Mouse (Mus musculus) lung, embryonic 14.5 days (tissue): ENCODE data around the gene Ikzf2. TPM values are rescaled to one million over a fixed set of nuclear protein-coding genes. Genes with fewer than 3 reads are reported as not detected.

Experiments
- ATAC-seq: fragments of 200-750 bp; cut with Nextera tagmentation; 2 replicates; pipeline ENCODE4 v1.8.0; 2017; ENCODE audit warnings: mild to moderate bottlenecking, moderate TSS enrichment, moderate library complexity; ENCODE audit not compliant: insufficient read depth
- DNase-seq: peaks from one replicate; pipeline ENCODE4 v3.0.0-alpha.2; 2015
- H3K27ac ChIP-seq: fragments of 300-500 bp; sonication (generic); 2 replicates; pipeline ENCODE4 v1.5.1; 2014; ENCODE audit warnings: low read depth, mild to moderate bottlenecking, moderate library complexity
- H3K27me3 ChIP-seq: fragments of 300-500 bp; sonication (generic); 2 replicates; pipeline ENCODE4 v1.6.1; 2014; ENCODE audit warnings: low read length, control low read depth; ENCODE audit not compliant: insufficient read depth
- H3K36me3 ChIP-seq: fragments of 300-500 bp; sonication (generic); 2 replicates; pipeline ENCODE4 v1.6.1; 2014; ENCODE audit warnings: control low read depth; ENCODE audit not compliant: insufficient read depth
- H3K4me1 ChIP-seq: fragments of 300-500 bp; sonication (generic); 2 replicates; pipeline ENCODE4 v1.6.1; 2014; ENCODE audit warnings: antibody characterized with exemption, control low read depth; ENCODE audit not compliant: insufficient read depth
- H3K4me2 ChIP-seq: fragments of 300-500 bp; sonication (generic); 2 replicates; pipeline ENCODE4 v1.6.1; 2014; ENCODE audit warnings: mild to moderate bottlenecking
- H3K4me3 ChIP-seq: fragments of 300-500 bp; sonication (generic); 2 replicates; pipeline ENCODE4 v1.5.1; 2014; ENCODE audit warnings: low read depth, low read length
- H3K9ac ChIP-seq: fragments of 300-500 bp; sonication (generic); 2 replicates; pipeline ENCODE4 v1.6.1; 2014
- H3K9me3 ChIP-seq: fragments of 300-500 bp; sonication (generic); 2 replicates; pipeline ENCODE4 v1.6.1; 2016; ENCODE audit warnings: low read depth, low read length, control low read depth
- CTCF ChIP-seq: IDR thresholded peaks from 2 replicates; pipeline ENCODE4 v1.5.1; 2016; ENCODE audit warnings: antibody characterized with exemption, low read depth
- whole genome bisulfite sequencing: fragments of 180-500 bp; shearing (Covaris S2); extraction: QIAGEN DNeasy Blood & Tissue Kit; methylation state at CpG from one replicate; pipeline ENCODE4 v1.1.7; 2014; 5-methylcytosine and 5-hydroxymethylcytosine counted together
- polyA plus RNA-seq: library from polyadenylated mRNA; unstranded; fragments of >200 nt; fragmentation: Nextera tagmentation; extraction: Ambion mirVana; gene quantifications from 2 replicates; pipeline ENCODE4 v1.2.1, GENCODE M21; 2014

Ikzf2 gene
- polyA plus RNA-seq, 1 experiment from 2014 or later = 3.4 TPM

DNA sequence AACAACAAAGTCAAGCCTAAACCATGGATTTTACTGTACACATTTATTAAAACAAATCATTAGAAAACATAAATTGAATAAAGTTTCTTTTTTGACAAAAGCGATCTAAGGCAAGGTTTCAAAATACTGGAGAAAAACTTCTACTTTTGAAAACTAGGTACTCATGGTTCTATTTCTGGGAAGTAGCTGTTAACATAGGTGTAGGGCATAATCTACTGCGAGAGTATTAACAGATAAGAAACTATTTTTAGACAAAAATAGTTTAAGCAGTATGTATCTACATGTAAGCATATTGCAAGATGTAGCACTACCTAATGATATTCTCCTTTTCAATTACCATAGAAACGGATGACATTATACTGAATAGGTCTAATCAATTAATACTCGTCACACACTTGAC lies 137.1 kb downstream of the Ikzf2 start:
- no peak overlapping the region for H3K4me3 ChIP-seq
- ATAC-seq = no peak
- DNase-seq = no peak
- no peaks in the 10 kb centered on the region for H3K9me3 ChIP-seq
- no peak overlapping the region for H3K9ac ChIP-seq
- 85% methylated on average over 4 of the region's 4 CpGs for WGBS
- no peaks in the 10 kb centered on the region for H3K4me1 ChIP-seq
- no peaks in the 10 kb centered on the region for H3K36me3 ChIP-seq
- H3K27me3 ChIP-seq = no peaks in the 10 kb centered on the region
- no peak overlapping the region for H3K4me2 ChIP-seq
- H3K27ac ChIP-seq = no peak overlapping the region
- no peak for TF ChIP-seq CTCF

DNA sequence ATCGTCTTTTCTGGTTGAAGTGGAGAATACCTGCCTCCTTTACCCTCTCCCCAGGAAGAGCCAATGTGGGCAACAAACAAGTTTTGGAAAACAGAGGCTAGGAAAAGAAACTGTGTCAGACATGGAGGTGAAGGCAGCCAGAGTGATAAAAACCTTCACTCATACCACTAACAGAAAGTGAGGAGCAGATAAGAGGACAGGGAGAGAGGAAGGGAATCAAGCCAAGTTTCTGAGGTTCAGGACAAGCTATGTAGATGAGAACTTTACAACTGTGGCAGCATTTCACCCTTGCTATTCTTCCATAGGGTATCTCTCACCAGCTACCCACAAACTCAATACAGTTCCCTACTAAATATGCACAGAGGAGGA lies 141.2 kb downstream of the Ikzf2 start:
- no peaks in the 10 kb centered on the region for H3K4me1 ChIP-seq
- no peaks in the 10 kb centered on the region for H3K27me3 ChIP-seq
- H3K4me3 ChIP-seq = no peak overlapping the region
- no peak overlapping the region for H3K9ac ChIP-seq
- H3K27ac ChIP-seq = no peak overlapping the region
- ATAC-seq = no peak
- TF ChIP-seq CTCF = no peak
- WGBS = 86% methylated on average over 1 of the region's 1 CpGs
- DNase-seq = no peak
- H3K36me3 ChIP-seq = no peaks in the 10 kb centered on the region
- H3K4me2 ChIP-seq = no peak overlapping the region
- H3K9me3 ChIP-seq = no peaks in the 10 kb centered on the region

DNA sequence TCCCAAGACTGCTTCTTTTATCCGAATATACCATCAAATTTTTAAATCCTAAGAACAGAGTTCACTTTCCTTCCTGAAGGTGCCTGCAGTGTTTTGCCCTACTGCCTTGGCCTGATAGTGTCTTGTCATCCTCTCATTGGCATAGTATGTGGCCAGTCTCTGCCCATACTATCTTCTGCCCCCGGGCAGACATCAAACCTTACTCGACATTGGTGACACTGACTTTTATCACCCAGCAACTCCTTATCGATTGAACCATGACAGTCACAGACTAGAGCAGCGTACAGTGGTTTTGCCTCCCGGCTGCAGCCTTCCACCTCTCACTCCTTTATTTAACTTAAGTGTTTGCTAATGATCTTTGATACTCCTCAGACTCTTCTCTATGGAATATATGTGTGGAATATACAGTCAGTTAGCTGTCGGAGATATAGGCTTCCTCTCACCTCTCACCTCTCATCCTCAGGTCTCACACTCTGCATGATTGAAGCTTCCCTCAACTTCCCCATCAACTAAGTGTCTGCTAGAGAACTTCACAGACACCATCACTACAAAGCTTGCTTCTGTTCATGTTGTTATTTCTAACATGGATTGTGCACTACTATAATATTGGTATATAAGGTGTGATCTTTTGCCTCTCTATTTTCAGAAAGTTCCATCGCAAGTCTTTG lies 141.7 kb downstream of the Ikzf2 start:
- Histone ChIP-seq H3K4me1 (no peaks in the 10 kb centered on the region), H3K27ac (no peak overlapping the region), H3K4me3 (no peak overlapping the region), H3K9ac (no peak overlapping the region), H3K9me3 (no peaks in the 10 kb centered on the region), H3K27me3 (no peaks in the 10 kb centered on the region), H3K36me3 (no peaks in the 10 kb centered on the region), H3K4me2 (no peak overlapping the region)
- no peak for ATAC-seq
- no peak for DNase-seq
- TF ChIP-seq CTCF = no peak
- WGBS = 77% methylated on average over 8 of the region's 8 CpGs

DNA sequence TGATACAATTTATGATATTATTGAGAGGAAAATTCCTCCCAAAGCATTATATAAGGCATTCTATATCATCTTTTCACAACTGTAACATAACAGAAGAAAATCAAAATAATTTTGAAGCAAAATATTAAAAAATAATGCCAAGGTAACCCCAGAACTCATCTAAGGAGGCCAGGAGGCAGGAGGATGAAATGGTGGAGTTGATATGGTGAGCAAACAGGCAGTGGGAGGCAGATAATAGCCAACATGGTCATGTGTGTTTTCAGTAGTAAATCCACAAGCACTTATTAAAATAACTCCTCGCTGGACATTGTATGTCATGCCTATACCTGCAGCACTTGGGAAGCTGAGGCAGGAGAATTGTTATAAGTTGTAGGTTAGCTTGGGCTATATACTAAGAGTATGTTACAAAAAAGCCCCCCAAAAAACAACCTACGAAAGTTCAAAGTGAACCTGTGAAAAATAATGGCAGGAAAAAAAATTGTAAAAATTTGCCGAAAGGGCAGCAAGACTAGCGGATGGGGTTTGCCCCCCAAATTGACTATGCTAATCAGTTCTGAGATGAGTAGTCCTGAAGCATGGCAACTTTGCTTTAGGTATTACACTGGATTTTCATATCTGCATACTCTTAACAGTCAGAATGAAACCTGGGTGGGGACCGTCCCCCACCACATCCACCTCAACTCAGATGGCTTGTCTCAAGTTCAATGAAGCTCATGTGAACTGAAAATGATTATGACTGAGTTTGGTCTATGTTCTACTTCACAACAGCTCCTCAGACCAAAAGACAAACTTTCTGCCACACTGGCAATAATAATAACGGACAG lies 143.1 kb downstream of the Ikzf2 start:
- no peak for TF ChIP-seq CTCF
- no peak overlapping the region for H3K27ac ChIP-seq
- H3K9ac ChIP-seq = no peak overlapping the region
- no peak for DNase-seq
- WGBS = 89% methylated on average over 6 of the region's 6 CpGs
- no peaks in the 10 kb centered on the region for H3K9me3 ChIP-seq
- H3K27me3 ChIP-seq = no peaks in the 10 kb centered on the region
- H3K4me3 ChIP-seq = no peak overlapping the region
- no peak overlapping the region for H3K4me2 ChIP-seq
- no peak for ATAC-seq
- no peaks in the 10 kb centered on the region for H3K4me1 ChIP-seq
- no peaks in the 10 kb centered on the region for H3K36me3 ChIP-seq

DNA sequence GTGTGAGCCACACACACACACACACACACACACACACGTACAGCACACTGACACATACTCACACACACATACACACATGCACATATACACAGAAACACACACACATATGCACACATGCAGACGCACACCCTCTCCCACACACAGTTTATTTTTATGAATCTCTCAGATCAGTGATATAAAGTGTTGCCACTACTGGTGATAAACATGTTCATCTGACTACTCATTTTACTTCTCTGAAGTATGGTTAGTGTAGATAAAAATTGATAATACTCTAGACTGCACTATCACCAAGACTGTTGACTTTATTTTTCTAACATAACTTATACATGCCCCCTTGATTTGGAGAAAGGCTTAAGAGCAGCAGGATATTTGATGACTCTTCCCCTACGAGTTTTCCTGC lies 144.5 kb downstream of the Ikzf2 start:
- whole genome bisulfite sequencing = 56% methylated on average over 3 of the region's 3 CpGs
- Histone ChIP-seq H3K27ac (no peak overlapping the region), H3K27me3 (no peaks in the 10 kb centered on the region), H3K9me3 (no peaks in the 10 kb centered on the region), H3K4me1 (no peaks in the 10 kb centered on the region), H3K36me3 (no peaks in the 10 kb centered on the region), H3K9ac (no peak overlapping the region), H3K4me3 (no peak overlapping the region), H3K4me2 (no peak overlapping the region)
- ATAC-seq = no peak
- no peak for TF ChIP-seq CTCF
- no peak for DNase-seq

DNA sequence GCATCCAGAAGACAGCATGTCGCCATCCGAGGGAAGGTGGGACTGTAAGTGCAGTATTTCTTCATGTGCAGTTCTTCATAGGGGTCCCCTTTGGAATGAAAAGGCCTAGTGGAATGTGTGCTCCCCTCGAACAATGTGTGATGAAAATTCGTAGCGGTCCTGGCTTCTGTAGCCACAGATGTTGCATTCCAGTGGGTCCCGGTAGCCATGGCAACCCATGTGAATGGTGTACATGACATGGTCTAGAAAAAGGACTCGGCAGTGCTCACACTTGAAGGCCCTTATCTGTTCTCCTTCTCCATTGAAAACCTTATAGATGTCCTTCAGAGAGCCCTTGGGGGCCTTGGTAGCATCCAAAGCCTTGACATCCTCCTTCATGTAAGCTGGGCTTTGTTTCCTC lies 148.4 kb downstream of the Ikzf2 start:
- DNase-seq (no peak), ATAC-seq (no peak)
- Histone ChIP-seq H3K4me3 (no peak overlapping the region), H3K9ac (no peak overlapping the region), H3K4me1 (no peaks in the 10 kb centered on the region), H3K9me3 (no peaks in the 10 kb centered on the region), H3K4me2 (no peak overlapping the region), H3K27me3 (no peaks in the 10 kb centered on the region), H3K36me3 (no peaks in the 10 kb centered on the region), H3K27ac (no peak overlapping the region)
- TF ChIP-seq CTCF = no peak
- 67% methylated on average over 7 of the region's 7 CpGs for WGBS

DNA sequence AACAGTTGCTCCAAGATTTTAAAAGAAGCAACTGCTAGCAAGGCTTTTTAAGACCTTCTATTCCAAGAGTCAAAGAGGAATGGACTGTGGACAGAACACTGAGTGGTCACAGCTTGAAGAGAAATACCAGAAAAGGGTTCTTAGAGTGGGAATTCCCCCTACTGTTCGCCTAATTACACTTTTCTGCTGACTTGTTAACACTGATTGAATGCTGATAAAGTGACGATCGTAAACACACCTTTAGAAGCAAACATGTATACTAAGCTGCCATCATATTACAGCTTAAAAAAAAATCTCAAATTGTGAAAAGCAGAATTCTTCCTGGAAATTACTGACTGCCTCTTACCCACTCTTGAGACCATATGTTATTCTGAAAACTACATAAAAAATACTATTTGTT lies 149.4 kb downstream of the Ikzf2 start:
- Histone ChIP-seq H3K27ac (no peak overlapping the region), H3K9ac (no peak overlapping the region), H3K4me2 (no peak overlapping the region), H3K4me3 (no peak overlapping the region), H3K27me3 (no peaks in the 10 kb centered on the region), H3K4me1 (no peaks in the 10 kb centered on the region), H3K36me3 (no peaks in the 10 kb centered on the region), H3K9me3 (no peaks in the 10 kb centered on the region)
- 62% methylated on average over 3 of the region's 3 CpGs for WGBS
- DNase-seq = no peak
- no peak for ATAC-seq
- TF ChIP-seq CTCF = no peak
